In the genomic region with DNA sequence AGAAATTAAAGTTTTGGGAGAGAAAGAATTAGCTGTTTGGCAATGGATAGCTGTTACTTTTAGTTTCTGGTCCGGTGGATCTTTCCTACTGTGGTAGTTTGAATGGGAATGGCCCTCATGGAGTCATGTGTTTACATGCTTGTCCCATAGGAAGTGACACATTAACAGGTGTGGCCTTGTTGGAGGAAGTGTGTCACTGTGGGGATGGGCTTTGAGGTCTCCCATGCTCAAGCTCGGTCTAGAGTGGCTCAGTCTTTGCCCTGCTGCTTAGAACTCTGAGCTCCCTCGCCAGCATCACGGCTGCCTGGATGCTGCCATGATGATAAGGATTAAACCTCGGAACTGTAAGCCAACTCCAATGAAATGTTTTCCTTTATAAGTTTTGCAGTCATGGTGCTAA, we compare ENCODE assay signal across 10 mouse cellular contexts. TPM values are rescaled to one million over a fixed set of nuclear protein-coding genes. Genes with fewer than 3 reads are reported as not detected.
DNase-seq lines count a peak whose midpoint lies in the region; ATAC-seq and TF ChIP-seq lines count a peak whose summit lies in the region.
"Had no signal": no experiment of that assay in that cellular context is flagged by ENCODE, and none has a peak within 500 bp of the region (broad histone marks: within the 10 kb centered on the region; RNA-seq: fewer than 3 reads in every experiment).

No protein-coding gene starts in this region.

- no peaks in the 10 kb centered on the region for H3K9me3 ChIP-seq in liver, embryonic 14.5 days (ENCODE audit: control insufficient read depth, low read length)

- DNase-seq in kidney, adult 2 months = no peak
- no peak for DNase-seq in kidney, adult 18-20 months
- DNase-seq in 3T3-L1 (ENCODE audit: low read depth, low spot score) (peak; percentile 17), ES-CJ7 (ENCODE audit: low read depth, low spot score) (peak; percentile 23)
- DNase-seq in liver, embryonic 14.5 days (ENCODE audit: low read depth in 3 of 3, low spot score in 3 of 3) = no peak
- no peak for DNase-seq in spleen, postnatal 14 days (ENCODE audit: low spot score in 2 of 2)
- DNase-seq in left cerebral cortex, adult 9 months (ENCODE audit: low spot score in 2 of 2) = no peak
- no peak for DNase-seq in right cerebral cortex, postnatal 10 days (ENCODE audit: low spot score in 2 of 2)
- DNase-seq: lung, postnatal 14 days; thymus, postnatal 25 days had no signal

- peak overlapping the region; percentile 78 for H3K4me2 ChIP-seq in liver, embryonic 14.5 days (ENCODE audit: low read depth)

- TF ChIP-seq POLR2A in kidney, adult 2 months (IDR thresholded peaks at IDR 0.05; ENCODE audit: low read depth, low read length) = no peak

- peaks cover 14% of the 10 kb centered on the region; the same call in 1 of the 2 replicates for H3K4me1 ChIP-seq in kidney, adult 2 months (ENCODE audit: control insufficient read depth, insufficient read depth, low read length)
- H3K4me1 ChIP-seq in liver, embryonic 14.5 days (replicated peaks; ENCODE audit: control insufficient read depth in 2 of 2, insufficient read depth in 2 of 2, low read length in 1 of 2) = peaks cover 9 to 10% of the 10 kb centered on the region in 2 experiments

- TF ChIP-seq EP300 in liver, embryonic 14.5 days (IDR thresholded peaks at IDR 0.05; ENCODE audit: low read depth) = no peak

- TF ChIP-seq CTCF in kidney, adult 2 months (conservative IDR thresholded peaks at IDR 0.05; ENCODE audit: insufficient read depth, insufficient read length, low read depth, low read length) = no peak
- TF ChIP-seq CTCF in liver, embryonic 14.5 days (IDR thresholded peaks at IDR 0.05; ENCODE audit: low read depth) = no peak

- no peaks in the 10 kb centered on the region; the same call in 1 of the 2 replicates for H3K36me3 ChIP-seq in kidney, adult 2 months (ENCODE audit: control insufficient read depth, insufficient read depth, low read length)
- H3K36me3 ChIP-seq in liver, embryonic 14.5 days (replicated peaks; ENCODE audit: control insufficient read depth, insufficient read depth, low read depth) = no peaks in the 10 kb centered on the region

- no peak overlapping the region for H3K27ac ChIP-seq in kidney, adult 2 months (ENCODE audit: insufficient read depth, low read depth, low read length)
- H3K27ac ChIP-seq in liver, embryonic 14.5 days = no peak overlapping the region

- H3K27me3 ChIP-seq in kidney, adult 2 months (replicated peaks; ENCODE audit: control insufficient read depth, insufficient read depth, low read length) = no peaks in the 10 kb centered on the region
- no peaks in the 10 kb centered on the region for H3K27me3 ChIP-seq in liver, embryonic 14.5 days (ENCODE audit: control insufficient read depth, insufficient read depth, low read length)

- 83% methylated on average over 5 of the region's 5 CpGs for WGBS in kidney, adult 2 months
- 80% methylated on average over 5 of the region's 5 CpGs for WGBS in liver, embryonic 14.5 days (ENCODE audit: insufficient replicate concordance)

- no peak overlapping the region for H3K9ac ChIP-seq in liver, embryonic 14.5 days (replicated peaks)

- no peak for ATAC-seq in liver, embryonic 14.5 days (ENCODE audit: insufficient read depth)

- peak overlapping the region; percentile 24; the same call in 1 of the 2 replicates for H3K4me3 ChIP-seq in kidney, adult 2 months (ENCODE audit: insufficient read depth, low read depth, low read length)
- H3K4me3 ChIP-seq in liver, embryonic 14.5 days (ENCODE audit: insufficient read depth in 1 of 2, low read depth in 2 of 2, low read length in 2 of 2) = no peak overlapping the region

RNA-seq across cellular contexts. Expression of a gene that starts 1.8 kb away (rescaled TPM):
- 10.5 and 10.7 TPM in 2 replicates for polyA plus RNA-seq in kidney, adult 2 months (2012; rRNA removed)
- polyA plus RNA-seq in liver, embryonic 14.5 days (2012; rRNA removed) = 1.3 and 1.7 TPM in 2 replicates
- polyA plus RNA-seq in liver, embryonic 14.5 days (2014; fragmentation: Nextera tagmentation; extraction: Ambion mirVana) = 5.2 and 5.4 TPM in 2 replicates

RNA-seq across cellular contexts. Expression of a gene that starts 46.9 kb away (rescaled TPM):
- polyA plus RNA-seq in kidney, adult 2 months (2012; rRNA removed) = 7.3 and 8.0 TPM in 2 replicates
- polyA plus RNA-seq in liver, embryonic 14.5 days (2012; rRNA removed) = 22.7 and 34.9 TPM in 2 replicates
- polyA plus RNA-seq in liver, embryonic 14.5 days (2014; fragmentation: Nextera tagmentation; extraction: Ambion mirVana) = 96.2 and 118 TPM in 2 replicates

RNA-seq across cellular contexts. Expression of a gene that starts 48.2 kb away (rescaled TPM):
- 0.79 and 0.89 TPM in 2 replicates for polyA plus RNA-seq in kidney, adult 2 months (2012; rRNA removed)
- polyA plus RNA-seq in liver, embryonic 14.5 days (2012; rRNA removed) = 0.30 and 0.93 TPM in 2 replicates
- polyA plus RNA-seq in liver, embryonic 14.5 days (2014; fragmentation: Nextera tagmentation; extraction: Ambion mirVana) = 0.32 and 0.65 TPM in 2 replicates

RNA-seq across cellular contexts. Expression of a gene that starts 48.2 kb away (rescaled TPM):
- 567 and 600 TPM in 2 replicates for polyA plus RNA-seq in kidney, adult 2 months (2012; rRNA removed)
- 115 and 136 TPM in 2 replicates for polyA plus RNA-seq in liver, embryonic 14.5 days (2012; rRNA removed)
- 559 and 595 TPM in 2 replicates for polyA plus RNA-seq in liver, embryonic 14.5 days (2014; fragmentation: Nextera tagmentation; extraction: Ambion mirVana)

Comparison
In these comparisons a context has a peak if more than half of its experiments do, and no peak if none do; other contexts are left out.
1. DNase-seq: peak in 3T3-L1 (single experiment) and ES-CJ7 (single experiment); none in kidney, adult 2 months (single experiment), kidney, adult 18-20 months (single experiment), liver, embryonic 14.5 days (0 of 3), spleen, postnatal 14 days (0 of 2), left cerebral cortex, adult 9 months (0 of 2) and right cerebral cortex, postnatal 10 days (0 of 2).